Mouse (Mus musculus) ES-Bruce4 (cell line): ENCODE results near the gene Ago4.

Source experiments
- CTCF ChIP-seq: IDR thresholded peaks from one replicate; pipeline ENCODE4 v1.8.1; 2011; ENCODE audit warnings: low read depth, low read length
- EP300 ChIP-seq: IDR thresholded peaks from 2 replicates; pipeline ENCODE4 v1.6.1; 2011; ENCODE audit warnings: low read depth, low read length; ENCODE audit not compliant: insufficient read depth
- POLR2A ChIP-seq: IDR thresholded peaks from one replicate; pipeline ENCODE4 v1.8.1; 2011; ENCODE audit warnings: low read length; ENCODE audit not compliant: insufficient read depth

DNA sequence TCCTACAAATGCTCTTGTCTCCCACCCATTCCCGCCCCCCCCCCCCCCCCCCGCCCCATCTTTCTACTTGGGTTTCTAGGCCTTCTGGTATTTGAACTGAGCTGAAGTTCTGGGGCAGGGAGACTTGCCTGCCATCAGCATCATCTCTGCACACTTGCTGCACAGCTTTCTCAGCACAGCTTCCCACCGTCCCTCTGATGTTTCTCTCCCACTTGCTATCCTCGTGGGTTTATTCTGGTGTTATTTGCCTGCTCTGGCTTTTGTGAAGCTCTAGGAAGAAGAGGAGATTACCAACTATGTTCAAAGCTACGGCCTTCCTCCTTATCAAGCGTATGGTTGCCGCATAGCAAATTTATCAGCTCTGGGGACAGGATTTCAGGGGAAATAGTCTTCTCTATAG is 12.4 kb upstream of the Ago4 start:
- TF ChIP-seq POLR2A (no peak), CTCF (no peak), EP300 (no peak)
